Comparison of ENCODE assay signal across 8 mouse cellular contexts in the genomic region with DNA sequence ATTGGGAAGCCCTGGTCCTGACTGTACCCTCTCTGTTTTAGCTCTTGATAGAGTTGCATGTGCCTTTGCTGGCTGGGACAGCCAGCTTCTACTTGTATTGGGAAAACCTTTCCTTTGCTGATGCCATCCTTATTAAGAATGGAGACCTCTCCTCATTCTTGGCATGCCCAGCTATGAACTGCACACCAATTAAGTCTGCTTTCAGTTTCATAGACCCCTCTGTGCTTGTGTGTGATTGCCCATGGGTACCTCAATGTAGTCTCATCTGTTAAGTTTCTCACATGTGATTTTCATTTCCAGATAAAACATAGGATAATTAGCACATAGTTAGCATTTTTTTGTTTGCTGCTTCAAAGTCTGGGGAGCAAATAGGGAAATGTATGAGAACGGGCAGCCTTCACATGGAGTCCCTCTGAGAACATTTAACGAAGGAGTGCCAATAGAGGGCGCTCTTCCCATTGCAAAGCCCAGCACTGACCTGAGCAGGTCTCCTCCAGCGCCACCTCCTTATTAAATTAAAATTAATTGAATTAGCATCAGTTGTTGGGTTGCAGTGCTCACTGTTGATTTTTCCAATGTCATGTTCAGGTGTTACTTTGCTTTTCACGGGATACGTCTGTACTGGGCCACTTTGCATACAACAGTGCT.
DNase-seq lines count a peak whose midpoint lies in the region; ATAC-seq lines count a peak whose summit lies in the region.

No protein-coding gene starts in this region.

- ATAC-seq in intestine, embryonic 14.5 days (replicated peaks; ENCODE audit: low FRiP score, low TSS enrichment, low read depth) = 0 out of 2 replicates have a peak, but pooled peaks have one; percentile 53
- ATAC-seq in erythroblast, adult 5-6 weeks (replicated peaks; ENCODE audit: low FRiP score, poor library complexity, severe bottlenecking) = no peak

- no peak overlapping the region for H3K4me3 ChIP-seq in intestine, embryonic 14.5 days (ENCODE audit: low read depth, low read length)

- DNase-seq in ZHBTc4 (ENCODE audit: low read depth, low spot score) = peak; percentile 54
- peak; percentile 84 to 88 for DNase-seq in cerebellum, postnatal 10 days
- DNase-seq in gastrocnemius, adult 8-10 months (ENCODE audit: low spot score in 2 of 2) = peak; percentile 20 to 36
- DNase-seq in intestine, embryonic 14.5 days (ENCODE audit: low spot score) = peak; percentile 71
- DNase-seq in left cerebral cortex, postnatal 10 days (ENCODE audit: extremely low spot score in 1 of 2, low spot score in 2 of 2) = peak; percentile 27 to 62
- peak; percentile 63 for DNase-seq in mesoderm, embryonic 11.5 days (ENCODE audit: low read depth, low spot score)
- DNase-seq in right cerebral cortex, postnatal 10 days (ENCODE audit: low spot score in 2 of 2) = peak; percentile 51 to 78

- 31% methylated on average over 6 of the region's 6 CpGs for WGBS in intestine, embryonic 14.5 days

- H3K4me1 ChIP-seq in intestine, embryonic 14.5 days (replicated peaks; ENCODE audit: control insufficient read depth, insufficient read depth, low read length) = no peaks in the 10 kb centered on the region

- no peak overlapping the region for H3K4me2 ChIP-seq in intestine, embryonic 14.5 days (ENCODE audit: low read length)

- peaks cover 16% of the 10 kb centered on the region for H3K36me3 ChIP-seq in intestine, embryonic 14.5 days (ENCODE audit: control insufficient read depth, insufficient read depth, low read length)

- intact Hi-C loops in left cerebral cortex, postnatal 10 days (cut with DNase I) = loop anchor here (5.0 kb wide), 1 partner anchor 241 kb away; no protein-coding TSS in a partner anchor

- no peaks in the 10 kb centered on the region for H3K9me3 ChIP-seq in intestine, embryonic 14.5 days (ENCODE audit: control insufficient read depth, low read length)

- no peaks in the 10 kb centered on the region for H3K27me3 ChIP-seq in intestine, embryonic 14.5 days (replicated peaks; ENCODE audit: control insufficient read depth, insufficient read depth, low read length)

- no peak overlapping the region for H3K9ac ChIP-seq in intestine, embryonic 14.5 days (ENCODE audit: low read length)

- no peak overlapping the region for H3K27ac ChIP-seq in intestine, embryonic 14.5 days (ENCODE audit: low read depth)

Comparison
In these comparisons a context has a peak if more than half of its experiments do, and no peak if none do; other contexts are left out.
1. DNase-seq: peak in every context shown above with its lines; median percentile 86 in cerebellum, postnatal 10 days; 71 in intestine, embryonic 14.5 days; 64 in right cerebral cortex, postnatal 10 days; 63 in mesoderm, embryonic 11.5 days; 54 in ZHBTc4; 44 in left cerebral cortex, postnatal 10 days; 28 in gastrocnemius, adult 8-10 months.